Mouse (Mus musculus): Measurements from ENCODE around the gene Ccdc78. TPM values are rescaled to one million over a fixed set of nuclear protein-coding genes. Genes with fewer than 3 reads are reported as not detected.
"Not testable (repeated sequence)": the region's sequence is repeated elsewhere in the genome, so short reads cannot be mapped to it uniquely, and the experiment has no call there.

Gene Ccdc78
- total and polyA plus RNA-seq, 2 experiments from 2014 or later: 0.10 to 1.2 TPM

- 3% methylated on average over 37 of the region's 37 CpGs for WGBS
- no peak for TF ChIP-seq CTCF (IDR thresholded peaks at IDR 0.05; ENCODE audit: low read depth)
- H3K27me3 ChIP-seq (ENCODE audit: insufficient read depth, low read length): no peaks in the 10 kb centered on the region
- H3K9ac ChIP-seq (replicated peaks; ENCODE audit: low read length): peak overlapping the region; percentile 60
- H3K27ac ChIP-seq: peak overlapping the region; percentile 79
- H3K4me3 ChIP-seq (ENCODE audit: low read length): peak overlapping the region; percentile 58
- peak overlapping the region; percentile 75 for H3K4me2 ChIP-seq (ENCODE audit: low read depth, low read length)
- DNase-seq (ENCODE audit: low spot score) (peak; percentile 34), ATAC-seq (no peak)
- H3K4me1 ChIP-seq (ENCODE audit: insufficient read depth, low read length): peaks cover 19% of the 10 kb centered on the region; the same call in 1 of the 2 replicates
- H3K36me3 ChIP-seq (ENCODE audit: insufficient read depth, low read length): no peaks in the 10 kb centered on the region
- H3K9me3 ChIP-seq (ENCODE audit: low read length): no peaks in the 10 kb centered on the region
Observed at GRCm38 (mm10) chr17:25796211-25796771, 9.9 kb downstream of the Ccdc78 start.

- peak; percentile 75 for ATAC-seq
- WGBS: 1% methylated on average over 35 of the region's 35 CpGs
- peak within 1 kb of the TSS; percentile 75 for H3K4me2 ChIP-seq (ENCODE audit: low read depth, low read length)
- no peaks in the 10 kb centered on the region for H3K9me3 ChIP-seq (ENCODE audit: low read length)
- no peak for TF ChIP-seq CTCF (IDR thresholded peaks at IDR 0.05; ENCODE audit: low read depth)
- H3K27ac ChIP-seq: peak within 1 kb of the TSS; percentile 79
- peak within 1 kb of the TSS; percentile 58 for H3K4me3 ChIP-seq (ENCODE audit: low read length)
- no peaks in the 10 kb centered on the region for H3K36me3 ChIP-seq (ENCODE audit: insufficient read depth, low read length)
- DNase-seq (ENCODE audit: low spot score): peak; percentile 88
- H3K27me3 ChIP-seq (ENCODE audit: insufficient read depth, low read length): no peaks in the 10 kb centered on the region
- H3K9ac ChIP-seq (replicated peaks; ENCODE audit: low read length): peak within 1 kb of the TSS; percentile 60
- peaks cover 19% of the 10 kb centered on the region; the same call in 1 of the 2 replicates for H3K4me1 ChIP-seq (ENCODE audit: insufficient read depth, low read length)
Observed at GRCm38 (mm10) chr17:25796951-25797369, 10.6 kb downstream of the Ccdc78 start, which contains the start of gene Metrn. Metrn (minus strand) TSS chr17:25797136.

- WGBS: 6% methylated on average over 6 of the region's 6 CpGs
- peaks cover 20% of the 10 kb centered on the region; the same call in 1 of the 2 replicates for H3K4me1 ChIP-seq (ENCODE audit: insufficient read depth, low read length)
- DNase-seq (ENCODE audit: low spot score) (peak; percentile 86), ATAC-seq (peak; percentile 38)
- no peaks in the 10 kb centered on the region for H3K9me3 ChIP-seq (ENCODE audit: low read length)
- no peak overlapping the region for H3K27ac ChIP-seq
- no peak overlapping the region for H3K4me2 ChIP-seq (ENCODE audit: low read depth, low read length)
- peak; percentile 86 for TF ChIP-seq CTCF (IDR thresholded peaks at IDR 0.05; ENCODE audit: low read depth)
- no peaks in the 10 kb centered on the region for H3K36me3 ChIP-seq (ENCODE audit: insufficient read depth, low read length)
- H3K27me3 ChIP-seq (ENCODE audit: insufficient read depth, low read length): no peaks in the 10 kb centered on the region
- no peak overlapping the region for H3K9ac ChIP-seq (replicated peaks; ENCODE audit: low read length)
- no peak overlapping the region for H3K4me3 ChIP-seq (ENCODE audit: low read length)
Observed at GRCm38 (mm10) chr17:25801029-25801428, 14.6 kb downstream of the Ccdc78 start.

- Histone ChIP-seq H3K27ac (peak overlapping the region; percentile 77), H3K4me3 (ENCODE audit: low read length) (no peak overlapping the region), H3K36me3 (ENCODE audit: insufficient read depth, low read length) (no peaks in the 10 kb centered on the region), H3K27me3 (ENCODE audit: insufficient read depth, low read length) (no peaks in the 10 kb centered on the region), H3K4me1 (ENCODE audit: insufficient read depth, low read length) (0 out of 2 replicates have a peak, but pooled peaks cover 9% of the 10 kb centered on the region), H3K9ac (replicated peaks; ENCODE audit: low read length) (no peak overlapping the region), H3K9me3 (ENCODE audit: low read length) (no peaks in the 10 kb centered on the region), H3K4me2 (ENCODE audit: low read depth, low read length) (peak overlapping the region; percentile 32)
- ATAC-seq: peak; percentile 94
- no peak for TF ChIP-seq CTCF (IDR thresholded peaks at IDR 0.05; ENCODE audit: low read depth)
- 6% methylated on average over 10 of the region's 10 CpGs for WGBS
- peak; percentile 92 for DNase-seq (ENCODE audit: low spot score)
Observed at GRCm38 (mm10) chr17:25802825-25803517, 16.6 kb downstream of the Ccdc78 start.

- no peaks in the 10 kb centered on the region for H3K36me3 ChIP-seq (ENCODE audit: insufficient read depth, low read length)
- no peak overlapping the region for H3K27ac ChIP-seq
- no peak overlapping the region for H3K4me3 ChIP-seq (ENCODE audit: low read length)
- DNase-seq (ENCODE audit: low spot score) (no peak), ATAC-seq (no peak)
- no peak overlapping the region for H3K9ac ChIP-seq (replicated peaks; ENCODE audit: low read length)
- no peaks in the 10 kb centered on the region for H3K27me3 ChIP-seq (ENCODE audit: insufficient read depth, low read length)
- 95% methylated on average over 4 of the region's 4 CpGs for WGBS
- H3K4me2 ChIP-seq (ENCODE audit: low read depth, low read length): no peak overlapping the region
- TF ChIP-seq CTCF (IDR thresholded peaks at IDR 0.05; ENCODE audit: low read depth): no peak
- H3K9me3 ChIP-seq (ENCODE audit: low read length): no peaks in the 10 kb centered on the region
- H3K4me1 ChIP-seq (ENCODE audit: insufficient read depth, low read length): peaks cover 24% of the 10 kb centered on the region
Observed at GRCm38 (mm10) chr17:25806507-25806906, 20.1 kb downstream of the Ccdc78 start.

- H3K27ac ChIP-seq; ATAC-seq; DNase-seq (ENCODE audit: low spot score); H3K4me3 ChIP-seq (ENCODE audit: low read length); H3K4me2 ChIP-seq (ENCODE audit: low read depth, low read length); H3K27me3 ChIP-seq (ENCODE audit: insufficient read depth, low read length); H3K36me3 ChIP-seq (ENCODE audit: insufficient read depth, low read length); H3K9me3 ChIP-seq (ENCODE audit: low read length); H3K9ac ChIP-seq (replicated peaks; ENCODE audit: low read length): not testable (repeated sequence)
- peak; percentile 42 for TF ChIP-seq CTCF (IDR thresholded peaks at IDR 0.05; ENCODE audit: low read depth)
- 36% methylated on average over 2 of the region's 2 CpGs for WGBS
- H3K4me1 ChIP-seq (ENCODE audit: insufficient read depth, low read length): peaks cover 20% of the 10 kb centered on the region
Observed at GRCm38 (mm10) chr17:25807452-25807851, 21.1 kb downstream of the Ccdc78 start.
